Mouse (Mus musculus) adrenal gland, adult 18-20 months (tissue): ENCODE measurements around the gene Nr2e1. TPM values are rescaled to one million over a fixed set of nuclear protein-coding genes. Genes with fewer than 3 reads are reported as not detected.

Source experiments
- DNase-seq, 2 experiments: peaks; one replicate each; pipeline ENCODE4 v3.0.0; 2021 to 2022; ENCODE audit warnings: low spot score in 2 of 2
- total RNA-seq, 2 experiments: library from RNA; stranded (reverse); gene quantifications; 1 replicate in 1 of 2; 2 replicates in 1 of 2; pipeline ENCODE4 v1.2.3; 2021

Nr2e1 gene
- total RNA-seq, 2 experiments from 2014 or later, result not detected

DNA sequence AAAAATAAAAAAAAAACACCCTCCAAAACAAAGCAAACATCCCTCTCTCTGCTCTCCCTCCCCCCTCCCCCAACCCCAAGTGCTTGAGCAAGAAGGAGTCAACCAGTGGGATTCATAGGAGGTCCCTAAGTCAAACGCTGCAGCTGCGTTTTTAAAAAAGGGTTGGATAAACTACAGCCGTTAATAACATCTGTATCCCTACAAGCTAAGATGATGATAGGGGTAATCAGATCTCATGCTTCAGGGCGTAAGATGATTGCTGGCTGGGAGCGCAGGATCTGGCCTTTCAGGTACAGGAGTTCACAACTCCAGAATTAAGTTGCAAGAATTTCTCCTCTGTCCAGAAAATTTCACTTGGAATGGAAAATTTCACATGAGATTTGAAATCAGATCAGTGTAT, 6.1 kb upstream of the Nr2e1 start:
- DNase-seq, result no peak

DNA sequence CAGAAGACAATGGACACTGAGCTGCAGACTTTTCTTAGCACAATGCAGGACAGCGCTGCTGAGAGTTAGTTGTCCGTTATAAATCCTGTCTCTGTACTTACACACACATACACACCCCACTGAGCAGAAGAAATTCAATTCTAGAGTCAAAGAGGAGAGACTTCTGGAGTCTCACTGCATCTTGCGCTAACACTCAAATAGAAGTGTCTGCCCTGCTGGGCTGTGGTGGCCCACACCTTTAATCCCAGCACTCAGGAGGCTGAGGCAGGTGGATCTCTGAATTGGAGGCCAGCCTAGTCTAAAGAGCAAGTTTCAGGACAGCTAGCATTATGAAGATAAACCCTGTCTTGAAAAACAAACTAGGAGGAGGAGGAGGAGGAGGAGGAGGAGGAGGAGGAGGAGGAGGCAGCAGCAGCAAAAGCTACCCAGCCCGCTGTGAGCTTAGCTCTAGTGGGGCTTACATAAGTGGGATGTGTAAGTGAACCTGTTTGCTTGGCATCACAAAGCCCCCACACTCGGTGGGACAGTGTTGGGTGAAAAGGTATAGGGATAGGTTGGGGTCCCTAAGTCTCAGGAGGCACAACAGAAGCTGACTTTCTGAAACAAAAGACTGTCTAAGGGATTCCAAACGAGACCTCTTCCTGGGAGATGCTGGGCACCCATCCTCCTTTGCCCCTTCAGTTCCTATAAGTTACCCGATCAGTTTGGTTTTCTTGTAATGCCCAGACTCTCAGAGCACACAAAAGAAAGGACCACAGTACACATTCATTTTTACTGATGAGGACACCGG, 4.7 kb upstream of the Nr2e1 start:
- no peak for DNase-seq

- no peak for DNase-seq
Observed at GRCm38 (mm10) chr10:42585596-42586305, 2.3 kb upstream of the Nr2e1 start.

DNA sequence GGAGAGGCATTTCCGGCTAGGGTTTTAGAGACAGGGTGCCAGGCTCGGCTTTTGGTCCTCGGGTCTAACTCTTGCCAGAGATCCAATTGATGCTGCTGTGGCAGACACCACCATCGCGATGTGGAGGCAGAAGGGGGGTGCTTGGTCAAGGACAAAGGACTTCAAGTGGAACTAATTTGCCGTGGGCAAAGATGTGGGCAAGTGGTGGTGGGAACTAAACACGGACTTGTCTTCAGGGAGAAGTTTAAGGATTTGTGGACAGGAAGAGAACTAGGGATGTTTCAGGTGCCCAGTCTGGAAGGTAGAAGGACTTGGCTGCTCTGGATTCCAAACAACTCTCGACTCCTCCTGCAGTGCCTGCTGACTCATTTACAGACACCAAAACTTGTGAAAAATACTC, 1.7 kb upstream of the Nr2e1 start:
- no peak for DNase-seq

DNA sequence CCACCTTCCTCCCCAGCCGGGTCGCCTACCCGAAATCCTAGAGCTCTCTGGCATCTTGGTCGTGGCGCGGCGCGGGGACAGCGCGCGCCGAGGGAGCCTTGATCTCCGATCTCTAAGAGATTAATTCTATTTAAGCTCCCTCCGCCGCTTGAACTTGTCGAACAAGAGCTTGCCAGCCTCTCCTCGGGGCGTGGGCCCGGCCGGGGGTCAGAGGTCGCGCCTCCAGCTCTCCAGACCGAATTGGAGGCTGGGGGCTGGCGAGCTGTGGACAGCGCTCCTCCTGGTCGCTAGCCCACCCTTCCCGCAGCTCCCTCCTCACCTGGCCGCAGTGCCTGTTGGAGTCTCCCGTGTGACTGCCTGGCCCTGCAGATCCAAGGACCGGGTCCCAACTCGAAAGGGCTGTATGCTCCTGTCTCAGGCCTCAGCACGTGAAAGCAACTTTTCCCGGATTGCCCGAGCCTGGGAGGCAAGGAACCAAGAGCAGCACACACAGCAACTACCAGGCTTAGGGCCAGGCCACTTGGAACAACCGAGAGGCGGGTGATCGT, 1.1 kb upstream of the Nr2e1 start:
- no peak for DNase-seq

- DNase-seq, result no peak
Observed at GRCm38 (mm10) chr10:42583902-42584435, 537 bp upstream of the Nr2e1 start.

GRCm38 (mm10) chr10:42582566-42583110, 794 bp downstream of the Nr2e1 start:
- no peak for DNase-seq

- no peak for DNase-seq
Observed at GRCm38 (mm10) chr10:42581694-42582565, 1.5 kb downstream of the Nr2e1 start.

- no peak for DNase-seq
Observed at GRCm38 (mm10) chr10:42580951-42581277, 2.5 kb downstream of the Nr2e1 start.

DNA sequence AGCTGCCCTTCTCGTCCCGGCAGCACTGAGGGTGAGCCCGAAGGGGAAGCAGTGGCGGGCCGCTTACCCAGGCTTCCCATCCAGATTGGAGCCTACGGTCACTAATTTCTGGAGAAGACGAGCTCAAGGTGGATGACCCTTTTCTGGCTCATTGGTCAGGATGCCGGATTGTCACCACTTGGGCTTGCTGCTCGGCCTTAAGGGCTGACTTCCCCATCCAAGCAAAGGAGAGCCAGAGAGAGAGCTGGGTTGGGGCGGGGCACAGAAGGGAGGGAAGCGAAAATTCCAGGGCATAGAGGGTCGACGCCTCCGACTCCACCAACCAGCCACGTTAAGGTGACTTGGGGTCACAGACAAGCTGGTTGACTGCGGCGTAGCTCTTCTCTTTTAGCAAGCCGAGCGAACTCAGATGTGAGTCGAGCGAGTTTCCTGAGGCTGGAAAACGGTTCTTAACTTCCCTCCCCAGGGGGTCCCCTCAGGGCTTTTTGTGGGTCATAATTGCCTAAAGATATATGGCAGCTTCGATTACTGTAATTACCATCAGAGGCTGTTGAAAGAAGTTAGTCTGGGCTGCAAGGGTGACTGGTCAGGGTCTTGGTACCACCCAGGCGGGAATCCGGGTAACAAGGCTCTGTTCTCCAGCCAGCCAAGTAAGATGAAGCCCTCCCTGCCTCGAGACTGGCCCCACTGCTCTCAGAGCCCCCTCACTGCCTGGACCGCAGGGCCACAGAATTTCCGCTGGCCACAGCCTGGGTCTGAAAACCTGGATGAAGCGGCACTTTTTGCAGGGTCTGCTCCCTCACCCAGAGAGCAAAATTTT, 3.1 kb downstream of the Nr2e1 start:
- DNase-seq, result no peak

DNA sequence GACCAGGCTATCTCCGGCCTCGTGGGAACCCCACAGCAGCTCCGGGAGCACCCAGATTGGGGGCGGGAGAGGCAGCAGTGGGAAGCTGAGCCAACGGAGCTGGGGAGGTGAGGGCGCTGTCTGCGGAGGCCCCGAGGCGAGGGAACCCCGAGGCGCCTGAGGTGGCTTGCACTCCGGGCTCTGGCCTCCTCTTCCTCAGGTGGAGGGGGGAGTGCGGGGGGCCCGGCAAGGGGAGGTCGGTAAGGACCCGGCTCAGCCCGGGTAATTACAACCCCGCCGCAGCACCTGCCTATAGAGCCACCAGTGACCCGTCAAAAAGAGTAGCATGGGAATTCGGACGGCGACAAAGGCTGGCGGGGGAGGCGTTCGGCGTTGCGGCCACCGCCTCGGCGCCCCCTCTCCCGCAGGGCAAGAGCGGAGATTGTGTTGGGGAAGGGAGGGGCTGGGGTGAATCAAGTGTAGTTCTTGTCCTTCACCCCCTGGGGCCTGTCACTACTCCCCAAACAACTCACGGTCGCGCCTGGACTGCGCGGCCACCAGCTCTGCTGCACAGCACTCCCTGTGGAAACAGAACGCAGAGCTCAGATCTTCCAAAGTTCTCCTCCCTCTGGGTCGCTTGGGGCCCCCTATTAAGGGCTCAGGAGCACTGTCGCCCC, 3.8 kb downstream of the Nr2e1 start:
- no peak for DNase-seq

DNA sequence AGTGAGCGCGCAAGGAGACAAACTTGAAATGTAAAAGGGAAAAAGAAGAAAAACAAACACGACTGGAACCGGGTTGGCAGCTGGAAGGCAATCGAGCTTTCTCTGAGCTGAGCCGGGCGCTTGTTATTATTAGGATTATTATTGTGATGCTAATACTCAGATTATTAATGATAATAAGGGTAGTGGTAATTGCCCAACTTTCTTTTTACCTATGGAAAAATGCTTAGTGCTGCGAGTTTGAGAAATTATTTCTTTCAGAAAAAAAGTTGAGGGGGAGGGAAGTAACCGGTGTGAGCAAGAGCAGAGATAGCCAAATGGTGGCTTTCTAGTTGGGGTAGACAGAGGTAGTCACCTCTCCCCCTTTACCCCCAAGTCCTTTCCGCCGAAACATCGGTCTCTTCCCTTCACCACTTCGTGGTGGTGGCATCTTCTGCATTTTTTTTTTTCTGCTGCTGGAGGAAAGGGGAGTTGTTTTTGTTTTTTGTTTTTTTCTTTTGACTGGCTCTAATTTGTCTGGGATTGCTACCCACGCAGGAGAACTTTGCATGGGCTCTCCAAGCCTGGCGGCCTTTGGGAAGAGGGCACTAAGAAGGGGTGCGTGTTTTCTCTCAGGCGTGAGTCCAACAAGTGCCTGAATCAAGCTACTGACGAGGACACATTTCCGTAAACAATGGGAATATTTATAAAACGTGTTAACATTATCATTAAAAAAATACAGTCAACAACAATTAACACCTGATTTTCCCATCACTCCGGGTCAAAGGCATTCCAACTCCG, 4.5 kb downstream of the Nr2e1 start:
- DNase-seq, result no peak

GRCm38 (mm10) chr10:42578281-42578675, 5.2 kb downstream of the Nr2e1 start:
- DNase-seq, result no peak

GRCm38 (mm10) chr10:42577525-42578280, 5.7 kb downstream of the Nr2e1 start:
- DNase-seq, result no peak

DNA sequence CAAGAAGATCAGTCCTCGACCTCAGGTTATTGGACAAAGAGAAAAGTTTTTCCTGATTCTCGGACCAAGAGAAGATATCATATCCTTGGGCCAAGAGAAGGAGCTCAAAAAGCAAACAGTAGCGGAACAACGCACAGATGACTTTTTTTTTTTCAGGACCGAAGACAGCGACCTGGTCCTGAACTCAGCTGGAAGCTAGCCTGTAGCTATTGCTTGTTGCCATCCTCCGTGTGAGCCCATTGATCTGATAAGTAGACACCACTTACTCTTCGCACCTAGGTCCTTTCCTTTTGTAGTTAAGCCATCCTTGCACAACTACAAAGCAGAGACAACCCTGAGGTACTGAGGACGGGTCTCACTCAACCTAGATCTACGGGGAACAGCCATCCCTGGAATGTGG, 8.8 kb downstream of the Nr2e1 start:
- no peak for DNase-seq

- no peak for DNase-seq
Observed at GRCm38 (mm10) chr10:42572971-42573370, 10.5 kb downstream of the Nr2e1 start.

- no peak for DNase-seq
Observed at GRCm38 (mm10) chr10:42572567-42572966, 10.9 kb downstream of the Nr2e1 start.

DNA sequence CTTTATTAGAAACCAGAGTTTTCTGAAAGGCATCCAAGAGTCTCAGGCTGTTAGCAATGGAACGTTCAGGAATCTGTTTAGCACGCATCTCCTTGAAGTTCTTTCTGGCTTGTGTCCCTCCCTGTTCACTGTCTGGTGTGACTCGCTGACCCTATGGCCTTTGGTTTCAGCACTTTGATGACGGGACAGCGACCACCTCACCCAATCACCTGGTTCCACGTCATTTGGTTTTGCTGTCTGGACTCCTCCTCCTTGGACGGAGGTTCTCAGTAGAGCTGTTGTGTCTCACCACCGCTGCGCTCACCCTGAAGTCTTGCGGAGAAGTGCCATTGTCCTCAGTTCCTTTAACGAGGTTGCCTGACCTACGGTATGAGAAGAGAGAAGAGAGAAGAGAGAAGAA, 21.2 kb downstream of the Nr2e1 start:
- no peak for DNase-seq
